Mouse (Mus musculus): Measurements from ENCODE around the gene 1700008O03Rik.

DNA sequence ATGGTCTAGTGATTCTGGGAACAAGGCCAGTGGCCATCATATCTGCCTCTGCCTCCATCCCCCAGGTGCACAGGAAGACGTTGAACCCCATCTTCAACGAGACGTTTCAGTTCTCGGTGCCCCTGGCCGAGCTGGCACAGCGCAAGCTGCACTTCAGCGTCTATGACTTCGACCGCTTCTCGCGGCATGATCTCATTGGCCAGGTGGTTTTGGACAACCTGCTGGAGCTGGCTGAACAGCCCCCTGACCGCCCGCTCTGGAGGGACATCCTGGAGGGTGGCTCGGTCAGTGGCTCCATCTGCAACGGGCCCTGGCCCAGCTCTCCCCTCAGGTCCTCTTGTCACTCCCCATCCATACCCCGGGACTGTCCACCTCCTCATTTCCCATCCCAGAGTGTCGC is 7.7 kb upstream of the 1700008O03Rik start:
- TF ChIP-seq POLR2A (IDR thresholded peaks at IDR 0.05; ENCODE audit: low read depth, low read length), result no peak
- TF ChIP-seq CTCF (IDR thresholded peaks at IDR 0.05; ENCODE audit: extremely low read depth, insufficient read length, insufficient replicate concordance, low read depth, low read length), result no peak
